Mouse (Mus musculus): ENCODE results near the gene Elp5. TPM values are rescaled to one million over a fixed set of nuclear protein-coding genes. Genes with fewer than 3 reads are reported as not detected.
A peak's percentile ranks its signal among the peaks of the same experiment; 100 is the strongest.

The Elp5 gene
- polyA plus RNA-seq, 1 experiment from 2014 or later = 124 TPM

- 29% methylated on average over 9 of the region's 9 CpGs for WGBS
- Histone ChIP-seq H3K4me1 (ENCODE audit: insufficient read depth, low read length) (peaks cover 31% of the 10 kb centered on the region), H3K36me3 (ENCODE audit: insufficient read depth, low read length) (no peaks in the 10 kb centered on the region; the same call in 1 of the 2 replicates), H3K4me3 (ENCODE audit: low read length) (no peak overlapping the region), H3K27ac (ENCODE audit: low read length) (no peak overlapping the region), H3K9ac (replicated peaks; ENCODE audit: low read length) (no peak overlapping the region), H3K4me2 (replicated peaks; ENCODE audit: low read depth, low read length) (no peak overlapping the region), H3K27me3 (ENCODE audit: insufficient read depth, low read length) (peaks cover 10% of the 10 kb centered on the region), H3K9me3 (ENCODE audit: low read length) (no peaks in the 10 kb centered on the region)
- ATAC-seq (ENCODE audit: low FRiP score, low TSS enrichment) = no peak
Measured at GRCm38 (mm10) chr11:69938401-69938979, 43.8 kb downstream of the Elp5 start.

- no peak overlapping the region for H3K4me2 ChIP-seq (replicated peaks; ENCODE audit: low read depth, low read length)
- no peaks in the 10 kb centered on the region for H3K9me3 ChIP-seq (ENCODE audit: low read length)
- 64% methylated on average over 5 of the region's 5 CpGs for WGBS
- no peaks in the 10 kb centered on the region; the same call in 1 of the 2 replicates for H3K36me3 ChIP-seq (ENCODE audit: insufficient read depth, low read length)
- peak overlapping the region; percentile 54; the same call in 1 of the 2 replicates for H3K27ac ChIP-seq (ENCODE audit: low read length)
- H3K4me1 ChIP-seq (ENCODE audit: insufficient read depth, low read length) = peaks cover 31% of the 10 kb centered on the region
- no peak overlapping the region for H3K4me3 ChIP-seq (ENCODE audit: low read length)
- no peak for ATAC-seq (ENCODE audit: low FRiP score, low TSS enrichment)
- H3K27me3 ChIP-seq (ENCODE audit: insufficient read depth, low read length) = peaks cover 10% of the 10 kb centered on the region
- H3K9ac ChIP-seq (replicated peaks; ENCODE audit: low read length) = 0 out of 2 replicates have a peak overlapping the region, but pooled peaks have one; percentile 11
Measured at GRCm38 (mm10) chr11:69937834-69938233, 44.5 kb downstream of the Elp5 start.

- H3K4me3 ChIP-seq (ENCODE audit: low read length) = 0 out of 2 replicates have a peak overlapping the region, but pooled peaks have one; percentile 58
- H3K9me3 ChIP-seq (ENCODE audit: low read length) = no peaks in the 10 kb centered on the region
- H3K27ac ChIP-seq (ENCODE audit: low read length) = peak overlapping the region; percentile 54; the same call in 1 of the 2 replicates
- H3K36me3 ChIP-seq (ENCODE audit: insufficient read depth, low read length) = no peaks in the 10 kb centered on the region; the same call in 1 of the 2 replicates
- H3K9ac ChIP-seq (replicated peaks; ENCODE audit: low read length) = 0 out of 2 replicates have a peak overlapping the region, but pooled peaks have one; percentile 26
- ATAC-seq (ENCODE audit: low FRiP score, low TSS enrichment) = no peak
- peaks cover 31% of the 10 kb centered on the region for H3K4me1 ChIP-seq (ENCODE audit: insufficient read depth, low read length)
- H3K27me3 ChIP-seq (ENCODE audit: insufficient read depth, low read length) = peaks cover 10% of the 10 kb centered on the region
- peak overlapping the region; percentile 99; the same call in 1 of the 2 replicates for H3K4me2 ChIP-seq (replicated peaks; ENCODE audit: low read depth, low read length)
- WGBS = 33% methylated on average over 4 of the region's 4 CpGs
Measured at GRCm38 (mm10) chr11:69937385-69937784, 44.9 kb downstream of the Elp5 start.

GRCm38 (mm10) chr11:69936714-69937347, 45.5 kb downstream of the Elp5 start:
- H3K36me3 ChIP-seq (ENCODE audit: insufficient read depth, low read length) = no peaks in the 10 kb centered on the region
- peak overlapping the region; percentile 99 for H3K4me2 ChIP-seq (replicated peaks; ENCODE audit: low read depth, low read length)
- H3K4me1 ChIP-seq (ENCODE audit: insufficient read depth, low read length) = peaks cover 31% of the 10 kb centered on the region
- peak overlapping the region; percentile 54; the same call in 1 of the 2 replicates for H3K27ac ChIP-seq (ENCODE audit: low read length)
- peaks cover 10% of the 10 kb centered on the region for H3K27me3 ChIP-seq (ENCODE audit: insufficient read depth, low read length)
- ATAC-seq (ENCODE audit: low FRiP score, low TSS enrichment) = no peak
- H3K4me3 ChIP-seq (ENCODE audit: low read length) = peak overlapping the region; percentile 58
- 23% methylated on average over 9 of the region's 9 CpGs for WGBS
- H3K9ac ChIP-seq (replicated peaks; ENCODE audit: low read length) = peak overlapping the region; percentile 70
- no peaks in the 10 kb centered on the region for H3K9me3 ChIP-seq (ENCODE audit: low read length)

- Histone ChIP-seq H3K9ac (replicated peaks; ENCODE audit: low read length) (peak overlapping the region; percentile 70), H3K4me3 (ENCODE audit: low read length) (peak overlapping the region; percentile 58), H3K9me3 (ENCODE audit: low read length) (no peaks in the 10 kb centered on the region), H3K4me2 (replicated peaks; ENCODE audit: low read depth, low read length) (peak overlapping the region; percentile 99), H3K27me3 (ENCODE audit: insufficient read depth, low read length) (peaks cover 10% of the 10 kb centered on the region), H3K27ac (ENCODE audit: low read length) (peak overlapping the region; percentile 54; the same call in 1 of the 2 replicates), H3K4me1 (ENCODE audit: insufficient read depth, low read length) (peaks cover 31% of the 10 kb centered on the region), H3K36me3 (ENCODE audit: insufficient read depth, low read length) (no peaks in the 10 kb centered on the region)
- ATAC-seq (ENCODE audit: low FRiP score, low TSS enrichment) = no peak
- 2% methylated on average over 27 of the region's 30 CpGs for WGBS
Measured at GRCm38 (mm10) chr11:69936156-69936555, 46.2 kb downstream of the Elp5 start.

GRCm38 (mm10) chr11:69935137-69935879, 47.0 kb downstream of the Elp5 start, which contains the start of gene Ybx2:
Gene Ybx2 (plus strand): TSS chr11:69935796.
- Histone ChIP-seq H3K9ac (replicated peaks; ENCODE audit: low read length) (peak within 1 kb of the TSS; percentile 70), H3K4me3 (ENCODE audit: low read length) (peak within 1 kb of the TSS; percentile 58), H3K27ac (ENCODE audit: low read length) (peak within 1 kb of the TSS; percentile 54; the same call in 1 of the 2 replicates), H3K4me1 (ENCODE audit: insufficient read depth, low read length) (peaks cover 31% of the 10 kb centered on the region), H3K9me3 (ENCODE audit: low read length) (no peaks in the 10 kb centered on the region), H3K36me3 (ENCODE audit: insufficient read depth, low read length) (no peaks in the 10 kb centered on the region), H3K4me2 (replicated peaks; ENCODE audit: low read depth, low read length) (peak within 1 kb of the TSS; percentile 99), H3K27me3 (ENCODE audit: insufficient read depth, low read length) (peaks cover 10% of the 10 kb centered on the region)
- 1% methylated on average over 52 of the region's 62 CpGs for WGBS
- peak; percentile 87 for ATAC-seq (ENCODE audit: low FRiP score, low TSS enrichment)

- H3K9me3 ChIP-seq (ENCODE audit: low read length) = no peaks in the 10 kb centered on the region
- peak overlapping the region; percentile 47 for H3K4me2 ChIP-seq (replicated peaks; ENCODE audit: low read depth, low read length)
- H3K27me3 ChIP-seq (ENCODE audit: insufficient read depth, low read length) = peaks cover 10% of the 10 kb centered on the region
- no peak overlapping the region; the same call in 1 of the 2 replicates for H3K27ac ChIP-seq (ENCODE audit: low read length)
- H3K36me3 ChIP-seq (ENCODE audit: insufficient read depth, low read length) = no peaks in the 10 kb centered on the region
- H3K4me3 ChIP-seq (ENCODE audit: low read length) = no peak overlapping the region
- H3K9ac ChIP-seq (replicated peaks; ENCODE audit: low read length) = no peak overlapping the region; the same call in 1 of the 2 replicates
- H3K4me1 ChIP-seq (ENCODE audit: insufficient read depth, low read length) = peaks cover 31% of the 10 kb centered on the region
- WGBS = 10% methylated on average over 6 of the region's 6 CpGs
- no peak for ATAC-seq (ENCODE audit: low FRiP score, low TSS enrichment)
Measured at GRCm38 (mm10) chr11:69934681-69935080, 47.6 kb downstream of the Elp5 start.

- peaks cover 31% of the 10 kb centered on the region for H3K4me1 ChIP-seq (ENCODE audit: insufficient read depth, low read length)
- peak overlapping the region; percentile 47 for H3K4me2 ChIP-seq (replicated peaks; ENCODE audit: low read depth, low read length)
- H3K9ac ChIP-seq (replicated peaks; ENCODE audit: low read length) = no peak overlapping the region; the same call in 1 of the 2 replicates
- no peak overlapping the region for H3K27ac ChIP-seq (ENCODE audit: low read length)
- under 1% methylated on average over 18 of the region's 18 CpGs for WGBS
- H3K27me3 ChIP-seq (ENCODE audit: insufficient read depth, low read length) = peaks cover 10% of the 10 kb centered on the region
- H3K36me3 ChIP-seq (ENCODE audit: insufficient read depth, low read length) = no peaks in the 10 kb centered on the region
- H3K4me3 ChIP-seq (ENCODE audit: low read length) = peak overlapping the region; percentile 25
- peak; percentile 60 for ATAC-seq (ENCODE audit: low FRiP score, low TSS enrichment)
- no peaks in the 10 kb centered on the region for H3K9me3 ChIP-seq (ENCODE audit: low read length)
Measured at GRCm38 (mm10) chr11:69934169-69934568, 48.1 kb downstream of the Elp5 start.

- H3K4me1 ChIP-seq (ENCODE audit: insufficient read depth, low read length) = peaks cover 30% of the 10 kb centered on the region
- no peaks in the 10 kb centered on the region for H3K36me3 ChIP-seq (ENCODE audit: insufficient read depth, low read length)
- no peak overlapping the region for H3K4me3 ChIP-seq (ENCODE audit: low read length)
- no peaks in the 10 kb centered on the region for H3K9me3 ChIP-seq (ENCODE audit: low read length)
- H3K4me2 ChIP-seq (replicated peaks; ENCODE audit: low read depth, low read length) = no peak overlapping the region
- H3K27me3 ChIP-seq (ENCODE audit: insufficient read depth, low read length) = peaks cover 10% of the 10 kb centered on the region
- H3K9ac ChIP-seq (replicated peaks; ENCODE audit: low read length) = no peak overlapping the region
- no peak for ATAC-seq (ENCODE audit: low FRiP score, low TSS enrichment)
- H3K27ac ChIP-seq (ENCODE audit: low read length) = no peak overlapping the region
- 75% methylated on average over 4 of the region's 4 CpGs for WGBS
Measured at GRCm38 (mm10) chr11:69933066-69933465, 49.3 kb downstream of the Elp5 start.
